ENCODE assay signal across 26 mouse cellular contexts in the genomic region with DNA sequence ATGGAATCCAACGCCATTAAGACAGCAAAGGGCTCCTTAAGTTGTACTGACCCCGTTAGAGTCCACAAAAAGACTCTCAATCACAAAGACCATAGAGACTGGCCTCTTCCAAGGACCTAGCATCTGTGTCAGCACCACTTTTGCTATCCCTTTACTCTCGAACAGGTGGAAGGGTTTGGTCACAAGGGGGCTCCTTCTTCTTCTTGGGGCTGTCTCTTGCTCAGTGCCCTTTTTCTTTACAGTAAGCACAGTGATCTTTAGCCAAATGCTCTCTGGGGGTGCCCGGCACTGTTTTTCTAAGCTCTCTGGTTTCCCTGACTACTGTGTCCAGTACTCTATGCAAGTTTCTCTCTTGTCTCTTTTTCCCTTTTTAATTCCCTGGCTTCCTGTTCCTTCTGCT. TPM values are rescaled to one million over a fixed set of nuclear protein-coding genes. Genes with fewer than 3 reads are reported as not detected.
A peak's percentile ranks its signal among the peaks of the same experiment; 100 is the strongest.
DNase-seq lines count a peak whose midpoint lies in the region; ATAC-seq and TF ChIP-seq lines count a peak whose summit lies in the region.
"Had no signal": no experiment of that assay in that cellular context is flagged by ENCODE, and none has a peak within 500 bp of the region (broad histone marks: within the 10 kb centered on the region; RNA-seq: fewer than 3 reads in every experiment).

No protein-coding gene starts in this region.

- TF ChIP-seq EP300 in liver, postnatal 0 days (IDR thresholded peaks at IDR 0.05; ENCODE audit: low read depth): no peak
- no peak for TF ChIP-seq EP300 in MEL (IDR thresholded peaks at IDR 0.05; ENCODE audit: low read depth in 1 of 2, low read length in 2 of 2)

- DNase-seq in heart, embryonic 10.5 days (ENCODE audit: low spot score): peak; percentile 63
- no peak for DNase-seq in heart, postnatal 36 days
- DNase-seq in liver, postnatal 0 days: peak; percentile 5
- no peak for DNase-seq in MEL (ENCODE audit: low read depth, low spot score)
- DNase-seq in left cerebral cortex, postnatal 36 days (ENCODE audit: low spot score in 2 of 2): no peak
- no peak for DNase-seq in urinary bladder, postnatal 10 days (ENCODE audit: low spot score)
- DNase-seq: adrenal gland, adult 2 months; adrenal gland, postnatal 14 days; cerebellum, adult 11 months; cerebellum, adult 2 months; cerebellum, adult 9-11 months; cerebellum, postnatal 25 days; forebrain, postnatal 0 days; gastrocnemius, adult 2 months; gastrocnemius, postnatal 14 days; heart, adult 18-20 months had no signal

- H3K9ac ChIP-seq in liver, postnatal 0 days (replicated peaks): no peak overlapping the region
- H3K9ac ChIP-seq in liver, embryonic 12.5 days: no peak overlapping the region
- peak overlapping the region; percentile 11; the same call in 1 of the 2 replicates for H3K9ac ChIP-seq in MEL (ENCODE audit: control insufficient read depth, low read depth, low read length, poor library complexity, severe bottlenecking)
- H3K9ac ChIP-seq: embryonic facial prominence, embryonic 13.5 days; forebrain, postnatal 0 days; hindbrain, embryonic 13.5 days; intestine, embryonic 15.5 days had no signal

- no peaks in the 10 kb centered on the region for H3K9me3 ChIP-seq in heart, embryonic 10.5 days
- no peaks in the 10 kb centered on the region; the same call in 1 of the 2 replicates for H3K9me3 ChIP-seq in liver, postnatal 0 days (ENCODE audit: low read length)
- no peaks in the 10 kb centered on the region for H3K9me3 ChIP-seq in liver, embryonic 12.5 days (replicated peaks)
- H3K9me3 ChIP-seq in MEL (replicated peaks; ENCODE audit: insufficient read depth, low read length): no peaks in the 10 kb centered on the region
- H3K9me3 ChIP-seq: embryonic facial prominence, embryonic 13.5 days; hindbrain, embryonic 10.5 days; hindbrain, embryonic 13.5 days; intestine, embryonic 15.5 days had no signal

- no peaks in the 10 kb centered on the region for H3K4me1 ChIP-seq in heart, embryonic 10.5 days
- no peaks in the 10 kb centered on the region for H3K4me1 ChIP-seq in liver, postnatal 0 days (ENCODE audit: insufficient read depth)
- peaks cover 21% of the 10 kb centered on the region for H3K4me1 ChIP-seq in liver, embryonic 12.5 days
- H3K4me1 ChIP-seq in MEL (ENCODE audit: control insufficient read depth in 1 of 2, insufficient read depth in 2 of 2, low read length in 2 of 2): peaks cover 12 to 38% of the 10 kb centered on the region in 2 experiments
- H3K4me1 ChIP-seq: embryonic facial prominence, embryonic 13.5 days; hindbrain, embryonic 10.5 days; hindbrain, embryonic 13.5 days; intestine, embryonic 15.5 days had no signal

- H3K27ac ChIP-seq in heart, embryonic 10.5 days: no peak overlapping the region
- no peak overlapping the region for H3K27ac ChIP-seq in liver, postnatal 0 days (ENCODE audit: low read depth)
- H3K27ac ChIP-seq in liver, embryonic 12.5 days: no peak overlapping the region
- peak overlapping the region; percentile 94 for H3K27ac ChIP-seq in MEL (ENCODE audit: control insufficient read depth, low read depth, low read length)
- H3K27ac ChIP-seq: embryonic facial prominence, embryonic 13.5 days; gastrocnemius, adult 2 months; hindbrain, embryonic 10.5 days; hindbrain, embryonic 13.5 days; intestine, embryonic 15.5 days had no signal

- H3K4me3 ChIP-seq in heart, embryonic 10.5 days: no peak overlapping the region
- H3K4me3 ChIP-seq in liver, postnatal 0 days (ENCODE audit: low read depth, low read length): no peak overlapping the region
- H3K4me3 ChIP-seq in liver, embryonic 12.5 days: no peak overlapping the region
- no peak overlapping the region for H3K4me3 ChIP-seq in MEL (ENCODE audit: control insufficient read depth in 1 of 2, insufficient read depth in 1 of 2, low read depth in 2 of 2, low read length in 2 of 2)
- H3K4me3 ChIP-seq: embryonic facial prominence, embryonic 13.5 days; erythroblast, embryonic 14.5 days; gastrocnemius, adult 2 months; hindbrain, embryonic 10.5 days; hindbrain, embryonic 13.5 days; intestine, embryonic 15.5 days had no signal

- no peak for ATAC-seq in liver, postnatal 0 days
- no peak for ATAC-seq in liver, embryonic 12.5 days
- ATAC-seq: forebrain, embryonic 14.5 days; forebrain, postnatal 0 days; hindbrain, embryonic 16.5 days; intestine, embryonic 15.5 days had no signal

- H3K4me2 ChIP-seq in liver, postnatal 0 days (ENCODE audit: low read depth, low read length): no peak overlapping the region
- H3K4me2 ChIP-seq in liver, embryonic 12.5 days: no peak overlapping the region
- H3K4me2 ChIP-seq: embryonic facial prominence, embryonic 13.5 days; hindbrain, embryonic 13.5 days; intestine, embryonic 15.5 days had no signal

- intact Hi-C loops in heart, postnatal 36 days (cut with DNase I): no loop called here
- intact Hi-C loops in left cerebral cortex, postnatal 36 days (cut with DNase I): no loop called here

- TF ChIP-seq CTCF in liver, postnatal 0 days (IDR thresholded peaks at IDR 0.05; ENCODE audit: low read depth): no peak
- TF ChIP-seq CTCF in MEL (IDR thresholded peaks at IDR 0.05 in 2 of 3, conservative IDR thresholded peaks at IDR 0.05 in 1 of 3; ENCODE audit: control insufficient read depth in 1 of 3, insufficient read depth in 1 of 3, low read depth in 2 of 3, low read length in 3 of 3, poor library complexity in 1 of 3, severe bottlenecking in 1 of 3): no peak

- peaks cover 19% of the 10 kb centered on the region for H3K79me2 ChIP-seq in MEL (ENCODE audit: control insufficient read depth, insufficient read depth, low read length, poor library complexity)

- TF ChIP-seq RAD21 in MEL (IDR thresholded peaks at IDR 0.05; ENCODE audit: low read depth, low read length): no peak

- H3K27me3 ChIP-seq in heart, embryonic 10.5 days (ENCODE audit: insufficient read depth, poor library complexity, severe bottlenecking): no peaks in the 10 kb centered on the region
- no peaks in the 10 kb centered on the region for H3K27me3 ChIP-seq in liver, postnatal 0 days (ENCODE audit: insufficient read depth, low read length)
- H3K27me3 ChIP-seq in liver, embryonic 12.5 days (replicated peaks): no peaks in the 10 kb centered on the region
- H3K27me3 ChIP-seq in MEL (ENCODE audit: control insufficient read depth in 1 of 2, insufficient read depth in 2 of 2, low read length in 2 of 2): no peaks in the 10 kb centered on the region
- H3K27me3 ChIP-seq: embryonic facial prominence, embryonic 13.5 days; hindbrain, embryonic 13.5 days; intestine, embryonic 15.5 days had no signal

- peaks cover 41% of the 10 kb centered on the region for H3K36me3 ChIP-seq in heart, embryonic 10.5 days
- H3K36me3 ChIP-seq in liver, postnatal 0 days (replicated peaks; ENCODE audit: insufficient read depth, low read length): no peaks in the 10 kb centered on the region; the same call in 1 of the 2 replicates
- peaks cover 50% of the 10 kb centered on the region for H3K36me3 ChIP-seq in liver, embryonic 12.5 days
- H3K36me3 ChIP-seq in MEL (ENCODE audit: control insufficient read depth in 1 of 2, insufficient read depth in 2 of 2, low read length in 2 of 2): peaks cover 0 to 41% of the 10 kb centered on the region in 2 experiments

- TF ChIP-seq POLR2A in MEL (IDR thresholded peaks at IDR 0.05; ENCODE audit: control insufficient read depth in 1 of 2, insufficient read depth in 1 of 2, low read depth in 1 of 2, low read length in 2 of 2, poor library complexity in 1 of 2): no peak

- 81% methylated on average over 4 of the region's 4 CpGs for WGBS in heart, embryonic 10.5 days
- WGBS in liver, postnatal 0 days (ENCODE audit: insufficient replicate concordance): 72% methylated on average over 4 of the region's 4 CpGs
- WGBS in liver, embryonic 12.5 days (ENCODE audit: insufficient replicate concordance): 78% methylated on average over 4 of the region's 4 CpGs

TF ChIP-seq in MEL, 35 proteins besides CTCF, POLR2A, EP300 and RAD21:
- TF ChIP-seq BHLHE40 (IDR thresholded peaks at IDR 0.05; ENCODE audit: borderline replicate concordance, low read depth, low read length) (no peak), JUND (IDR thresholded peaks at IDR 0.05; ENCODE audit: low read depth, low read length) (0 out of 2 replicates have a peak, but pooled peaks have one; percentile 19)
TF ChIP-seq in MEL: peak in this region for 1.

RNA-seq across cellular contexts. Expression of a gene that starts 22.5 kb away (rescaled TPM):
- 0.64 and 0.80 TPM in 2 replicates for polyA plus RNA-seq in heart, embryonic 10.5 days (2016; fragmentation: Nextera tagmentation; extraction: Ambion mirVana)
- total RNA-seq in heart, postnatal 36 days (2021): under 1 TPM; 0.49 to 0.67 TPM
- polyA plus RNA-seq in liver, postnatal 0 days (2015; fragmentation: Nextera tagmentation; extraction: Ambion mirVana): 0.14 and 0.16 TPM in 2 replicates
- 0.43 and 0.45 TPM in 2 replicates for polyA plus RNA-seq in liver, embryonic 12.5 days (2016; fragmentation: Nextera tagmentation; extraction: Ambion mirVana)
- 2.1 and 2.2 TPM in 2 replicates for total RNA-seq in MEL (2012; rRNA removed)
- 1 to 10 TPM; 1.9 to 2.7 TPM for polyA plus RNA-seq in MEL (2012; ENCODE audit: insufficient read depth in 1 of 2, insufficient read length in 2 of 2, low read depth in 1 of 2, low replicate concordance in 2 of 2, missing spikeins in 1 of 2)
- 1 to 10 TPM; 2.6 to 4.8 TPM for total RNA-seq in left cerebral cortex, postnatal 36 days (2021)

RNA-seq across cellular contexts. Expression of a gene that starts 44.8 kb away (rescaled TPM):
- 0.15 and 0.47 TPM in 2 replicates for polyA plus RNA-seq in heart, embryonic 10.5 days (2016; fragmentation: Nextera tagmentation; extraction: Ambion mirVana)
- 1 to 10 TPM; 1.3 to 1.5 TPM for total RNA-seq in heart, postnatal 36 days (2021)
- 0.20 and 0.76 TPM in 2 replicates for polyA plus RNA-seq in liver, postnatal 0 days (2015; fragmentation: Nextera tagmentation; extraction: Ambion mirVana)
- 0.11 and 0.13 TPM in 2 replicates for polyA plus RNA-seq in liver, embryonic 12.5 days (2016; fragmentation: Nextera tagmentation; extraction: Ambion mirVana)
- total RNA-seq in MEL (2012; rRNA removed): not detected in 2 replicates
- polyA plus RNA-seq in MEL (2012; ENCODE audit: insufficient read depth in 1 of 2, insufficient read length in 2 of 2, low read depth in 1 of 2, low replicate concordance in 2 of 2, missing spikeins in 1 of 2): not detected
- total RNA-seq in left cerebral cortex, postnatal 36 days (2021): 10 to 100 TPM; 24.1 to 26.6 TPM
- total RNA-seq: common myeloid progenitor, adult 5-6 weeks had no signal
- polyA plus RNA-seq: erythroblast, embryonic 14.5 days; G1E had no signal

Comparison
In these comparisons a context has a peak if more than half of its experiments do, and no peak if none do; other contexts are left out.
1. DNase-seq: peak in heart, embryonic 10.5 days (single experiment) and liver, postnatal 0 days (single experiment); none in heart, postnatal 36 days (0 of 2), MEL (single experiment), left cerebral cortex, postnatal 36 days (0 of 2) and urinary bladder, postnatal 10 days (single experiment).